In the genomic region with DNA sequence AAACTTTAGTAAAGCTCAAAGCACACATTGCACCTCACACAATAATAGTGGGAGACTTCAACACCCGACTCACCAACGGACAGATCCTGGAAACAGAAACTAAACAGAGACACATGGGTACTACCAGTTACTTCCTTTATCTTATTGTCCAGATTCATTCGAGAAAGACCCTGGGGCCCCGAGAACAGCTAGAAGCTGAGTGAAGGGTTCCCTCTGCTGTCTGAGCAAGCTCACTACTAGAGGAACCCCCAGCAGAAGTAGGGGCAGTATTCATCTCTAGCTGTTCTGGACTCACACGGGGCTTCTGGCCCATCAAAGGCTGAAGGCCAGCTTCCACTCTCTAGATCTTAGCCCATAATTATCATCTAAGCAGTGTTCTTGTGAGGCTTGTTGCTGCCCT, we compare ENCODE assay signal across 9 mouse cellular contexts. TPM values are rescaled to one million over a fixed set of nuclear protein-coding genes. Genes with fewer than 3 reads are reported as not detected.
DNase-seq lines count a peak whose midpoint lies in the region; ATAC-seq and TF ChIP-seq lines count a peak whose summit lies in the region.
"Had no signal": no experiment of that assay in that cellular context is flagged by ENCODE, and none has a peak within 500 bp of the region (broad histone marks: within the 10 kb centered on the region; RNA-seq: fewer than 3 reads in every experiment).

No protein-coding gene starts in this region.

- no peak for ATAC-seq in hindbrain, embryonic 11.5 days (ENCODE audit: low FRiP score)
- ATAC-seq in hindbrain, embryonic 16.5 days, result no peak

- no peak overlapping the region for H3K27ac ChIP-seq in hindbrain, embryonic 11.5 days (ENCODE audit: low read depth, low read length)
- no peak overlapping the region for H3K27ac ChIP-seq in hindbrain, embryonic 16.5 days (ENCODE audit: low read depth, low read length)
- H3K27ac ChIP-seq in embryonic facial prominence, embryonic 10.5 days (replicated peaks), result no peak overlapping the region
- H3K27ac ChIP-seq: hindbrain, embryonic 15.5 days had no signal

- H3K4me2 ChIP-seq in hindbrain, embryonic 11.5 days (replicated peaks; ENCODE audit: low read depth, low read length), result no peak overlapping the region
- no peak overlapping the region for H3K4me2 ChIP-seq in hindbrain, embryonic 16.5 days (ENCODE audit: low read length)
- peak overlapping the region; percentile 14 for H3K4me2 ChIP-seq in myocyte (ENCODE audit: low read depth)
- H3K4me2 ChIP-seq: hindbrain, embryonic 15.5 days had no signal

- 54% methylated on average over 5 of the region's 5 CpGs for WGBS in hindbrain, embryonic 11.5 days
- WGBS in hindbrain, embryonic 16.5 days, result 52% methylated on average over 5 of the region's 5 CpGs
- WGBS in embryonic facial prominence, embryonic 10.5 days, result 62% methylated on average over 5 of the region's 5 CpGs

- no peaks in the 10 kb centered on the region for H3K4me1 ChIP-seq in hindbrain, embryonic 11.5 days (replicated peaks; ENCODE audit: control insufficient read depth, insufficient read depth, low read length)
- no peaks in the 10 kb centered on the region for H3K4me1 ChIP-seq in hindbrain, embryonic 16.5 days (ENCODE audit: control insufficient read depth, insufficient read depth, low read depth, low read length)
- no peaks in the 10 kb centered on the region for H3K4me1 ChIP-seq in embryonic facial prominence, embryonic 10.5 days
- H3K4me1 ChIP-seq: hindbrain, embryonic 15.5 days had no signal

- no peaks in the 10 kb centered on the region for H3K79me2 ChIP-seq in myocyte (ENCODE audit: control insufficient read depth, insufficient read depth)

- no peak overlapping the region for H3K9ac ChIP-seq in hindbrain, embryonic 11.5 days (ENCODE audit: low read depth, low read length)
- no peak overlapping the region for H3K9ac ChIP-seq in hindbrain, embryonic 16.5 days (ENCODE audit: low read depth, low read length)
- H3K9ac ChIP-seq: hindbrain, embryonic 15.5 days had no signal

- no peak for TF ChIP-seq POLR2A in myocyte (IDR thresholded peaks at IDR 0.05; ENCODE audit: insufficient read length, low read depth)

- H3K4me3 ChIP-seq in hindbrain, embryonic 11.5 days (ENCODE audit: low read depth, low read length), result no peak overlapping the region
- no peak overlapping the region for H3K4me3 ChIP-seq in hindbrain, embryonic 16.5 days (ENCODE audit: low read length)
- H3K4me3 ChIP-seq in embryonic facial prominence, embryonic 10.5 days, result no peak overlapping the region
- no peak overlapping the region for H3K4me3 ChIP-seq in myocyte
- H3K4me3 ChIP-seq: hindbrain, embryonic 15.5 days had no signal

- H3K36me3 ChIP-seq in hindbrain, embryonic 11.5 days (ENCODE audit: control insufficient read depth, insufficient read depth, low read length), result no peaks in the 10 kb centered on the region
- no peaks in the 10 kb centered on the region for H3K36me3 ChIP-seq in hindbrain, embryonic 16.5 days (ENCODE audit: control insufficient read depth, insufficient read depth, low read length)
- no peaks in the 10 kb centered on the region for H3K36me3 ChIP-seq in embryonic facial prominence, embryonic 10.5 days (replicated peaks)
- H3K36me3 ChIP-seq in myocyte (ENCODE audit: control insufficient read depth, insufficient read depth), result no peaks in the 10 kb centered on the region
- H3K36me3 ChIP-seq: hindbrain, embryonic 15.5 days had no signal

- H3K27me3 ChIP-seq in hindbrain, embryonic 11.5 days (ENCODE audit: control insufficient read depth, insufficient read depth, low read length), result no peaks in the 10 kb centered on the region
- no peaks in the 10 kb centered on the region for H3K27me3 ChIP-seq in hindbrain, embryonic 16.5 days (replicated peaks; ENCODE audit: control insufficient read depth, insufficient read depth, low read length)
- H3K27me3 ChIP-seq in embryonic facial prominence, embryonic 10.5 days (replicated peaks; ENCODE audit: low read depth, poor library complexity, severe bottlenecking), result no peaks in the 10 kb centered on the region; the same call in 1 of the 2 replicates
- H3K27me3 ChIP-seq in myocyte (ENCODE audit: control insufficient read depth, insufficient read depth, insufficient read length), result no peaks in the 10 kb centered on the region
- H3K27me3 ChIP-seq: hindbrain, embryonic 15.5 days had no signal

- no peak overlapping the region for H3ac ChIP-seq in myocyte (ENCODE audit: control insufficient read depth, insufficient read length)

- H3K9me3 ChIP-seq in hindbrain, embryonic 11.5 days (ENCODE audit: control insufficient read depth, low read length), result no peaks in the 10 kb centered on the region
- H3K9me3 ChIP-seq in hindbrain, embryonic 16.5 days (ENCODE audit: control insufficient read depth, low read length), result no peaks in the 10 kb centered on the region
- no peaks in the 10 kb centered on the region for H3K9me3 ChIP-seq in embryonic facial prominence, embryonic 10.5 days
- H3K9me3 ChIP-seq: hindbrain, embryonic 15.5 days had no signal

- DNase-seq in hindbrain, embryonic 11.5 days (ENCODE audit: low spot score), result peak; percentile 12
- DNase-seq in right cerebral cortex, postnatal 14 days, result peak; percentile 13
- no peak for DNase-seq in right cerebral cortex, postnatal 25 days
- peak; percentile 28 for DNase-seq in embryonic facial prominence, embryonic 10.5 days (ENCODE audit: low spot score)
- DNase-seq in adipocyte (ENCODE audit: low spot score), result no peak
- no peak for DNase-seq in left cerebral cortex, adult 8-10 months (ENCODE audit: low spot score in 2 of 2)

TF ChIP-seq in myocyte, 11 proteins besides CTCF, POLR2A, EP300 and RAD21:
- no peak for TF ChIP-seq USF1 (IDR thresholded peaks at IDR 0.05; ENCODE audit: low read depth)
- no peak for TF ChIP-seq MYOG (IDR thresholded peaks at IDR 0.05; ENCODE audit: control insufficient read depth in 1 of 3, insufficient read depth in 1 of 3, insufficient read length in 2 of 3, low read depth in 2 of 3)
- TF ChIP-seq TCF12 (IDR thresholded peaks at IDR 0.05; ENCODE audit: insufficient read depth, poor library complexity, severe bottlenecking), result no peak
- no peak for TF ChIP-seq MAX (IDR thresholded peaks at IDR 0.05; ENCODE audit: low read depth)
- TF ChIP-seq REST (IDR thresholded peaks at IDR 0.05; ENCODE audit: insufficient read depth, insufficient read length), result no peak
- no peak for TF ChIP-seq POLR2AphosphoS2 (IDR thresholded peaks at IDR 0.05; ENCODE audit: insufficient read length, low read depth)
- TF ChIP-seq CEBPB (IDR thresholded peaks at IDR 0.05; ENCODE audit: insufficient read depth, poor library complexity, severe bottlenecking), result no peak
- TF ChIP-seq E2F4 (IDR thresholded peaks at IDR 0.05; ENCODE audit: insufficient read depth), result no peak
- no peak for TF ChIP-seq SRF (IDR thresholded peaks at IDR 0.05; ENCODE audit: control insufficient read depth, insufficient read length, low read depth)
- TF ChIP-seq TCF3 (IDR thresholded peaks at IDR 0.05; ENCODE audit: insufficient read length, low read depth), result no peak
- TF ChIP-seq MYOD1 (IDR thresholded peaks at IDR 0.05; ENCODE audit: control insufficient read depth in 1 of 3, insufficient read length in 2 of 3, low read depth in 2 of 3), result no peak

RNA-seq across cellular contexts. Expression of a gene that starts 20.7 kb away (rescaled TPM):
- not detected in 2 replicates for polyA plus RNA-seq in hindbrain, embryonic 11.5 days (2014; fragmentation: Nextera tagmentation; extraction: Ambion mirVana)
- 0.10 TPM in 1 of 2 replicates, not detected in the other for polyA plus RNA-seq in hindbrain, embryonic 16.5 days (2015; fragmentation: Nextera tagmentation; extraction: Ambion mirVana)
- polyA plus RNA-seq in embryonic facial prominence, embryonic 10.5 days (2016; fragmentation: Nextera tagmentation; extraction: Ambion mirVana), result not detected in 2 replicates
- polyA plus RNA-seq in myocyte (2012; fragmentation: generic; extraction: Trizol), result 0.02 TPM
- total RNA-seq in left cerebral cortex, adult 8-10 months (2022), result under 1 TPM in 2 of 4 experiments, not detected in 2; 0.30 to 0.53 TPM
- polyA plus RNA-seq: hindbrain, embryonic 15.5 days had no signal

Comparison
In these comparisons a context has a peak if more than half of its experiments do, and no peak if none do; other contexts are left out.
1. DNase-seq: peak in hindbrain, embryonic 11.5 days (single experiment), right cerebral cortex, postnatal 14 days (single experiment) and embryonic facial prominence, embryonic 10.5 days (single experiment); none in right cerebral cortex, postnatal 25 days (single experiment), adipocyte (single experiment) and left cerebral cortex, adult 8-10 months (0 of 2).